Mouse (Mus musculus) liver, embryonic 11.5 days (tissue): ENCODE results near the gene Olfr658. TPM values are rescaled to one million over a fixed set of nuclear protein-coding genes. Genes with fewer than 3 reads are reported as not detected.

ENCODE experiments used
- ATAC-seq: fragments of 200-750 bp; cut with Nextera tagmentation; replicated peaks from 2 replicates; pipeline ENCODE4 v1.8.0; 2017; ENCODE audit warnings: moderate number of reproducible peaks, mild to moderate bottlenecking, moderate TSS enrichment, moderate library complexity; ENCODE audit not compliant: low FRiP score
- DNase-seq: peaks from one replicate; pipeline ENCODE4 v3.0.0-alpha.2; 2017; ENCODE audit warnings: low spot score
- H3K27ac ChIP-seq: fragments of 300-500 bp; sonication (generic); 2 replicates; pipeline ENCODE4 v1.5.1; 2014; ENCODE audit warnings: mild to moderate bottlenecking, low read depth, low read length, control low read depth
- H3K27me3 ChIP-seq: fragments of 300-500 bp; sonication (generic); replicated peaks from 2 replicates; pipeline ENCODE4 v1.6.1; 2014; ENCODE audit warnings: low read length, mixed read lengths; ENCODE audit not compliant: control insufficient read depth, insufficient read depth
- H3K36me3 ChIP-seq: fragments of 300-500 bp; sonication (generic); 2 replicates; pipeline ENCODE4 v1.6.1; 2014; ENCODE audit warnings: mild to moderate bottlenecking, low read length, moderate library complexity, mixed read lengths; ENCODE audit not compliant: control insufficient read depth, insufficient read depth
- H3K4me1 ChIP-seq: fragments of 300-500 bp; sonication (generic); replicated peaks from 2 replicates; pipeline ENCODE4 v1.6.1; 2014; ENCODE audit warnings: low read length, mixed read lengths; ENCODE audit not compliant: control insufficient read depth, insufficient read depth
- H3K4me2 ChIP-seq: fragments of 300-500 bp; sonication (generic); 2 replicates; pipeline ENCODE4 v1.6.1; 2014; ENCODE audit warnings: mild to moderate bottlenecking, control low read depth, moderate library complexity
- H3K4me3 ChIP-seq: fragments of 300-500 bp; sonication (generic); 2 replicates; pipeline ENCODE4 v1.5.1; 2014; ENCODE audit warnings: low read depth, low read length, control low read depth
- H3K9ac ChIP-seq: fragments of 300-500 bp; sonication (generic); 2 replicates; pipeline ENCODE4 v1.6.1; 2014; ENCODE audit warnings: low read depth, low read length, control low read depth
- H3K9me3 ChIP-seq: fragments of 300-500 bp; sonication (generic); 2 replicates; pipeline ENCODE4 v1.6.1; 2016; ENCODE audit warnings: low read length, inconsistent platforms, mixed read lengths; ENCODE audit not compliant: control insufficient read depth
- WGBS: fragments of 180-500 bp; shearing (Covaris S2); extraction: QIAGEN DNeasy Blood & Tissue Kit; methylation state at CpG from one replicate; pipeline ENCODE4 v1.1.7; 2014; 5-methylcytosine and 5-hydroxymethylcytosine counted together
- polyA plus RNA-seq: library from polyadenylated mRNA; unstranded; fragments of >200 nt; fragmentation: Nextera tagmentation; extraction: Ambion mirVana; gene quantifications from 2 replicates; pipeline ENCODE4 v1.2.1, GENCODE M21; 2014

Gene Olfr658
- not detected in 2 replicates for polyA plus RNA-seq

- ATAC-seq (peak; percentile 74), DNase-seq (peak; percentile 38)
- Histone ChIP-seq H3K27ac (no peak within 1 kb of the TSS), H3K4me2 (peak within 1 kb of the TSS; percentile 54), H3K4me1 (no peaks in the 10 kb centered on the region), H3K36me3 (no peaks in the 10 kb centered on the region), H3K9me3 (no peaks in the 10 kb centered on the region), H3K9ac (no peak within 1 kb of the TSS), H3K4me3 (no peak within 1 kb of the TSS), H3K27me3 (no peaks in the 10 kb centered on the region)
- WGBS = 20% methylated on average over 21 of the region's 22 CpGs
These were observed at the start of gene Olfr658 for GRCm38 (mm10) chr7:104646841-104647482. TSS of gene Olfr658 (minus strand) at chr7:104647305.

- ATAC-seq = no peak
- Histone ChIP-seq H3K9me3 (no peaks in the 10 kb centered on the region), H3K4me3 (no peak within 1 kb of the TSS), H3K4me2 (no peak within 1 kb of the TSS), H3K27ac (no peak within 1 kb of the TSS), H3K36me3 (no peaks in the 10 kb centered on the region), H3K27me3 (no peaks in the 10 kb centered on the region), H3K9ac (no peak within 1 kb of the TSS), H3K4me1 (no peaks in the 10 kb centered on the region)
- DNase-seq = no peak
- 81% methylated on average over 2 of the region's 2 CpGs for WGBS
These were observed 39.1 kb upstream of the Olfr658 start, which contains the start of gene Olfr661 for GRCm38 (mm10) chr7:104686201-104686600. TSS of gene Olfr661 (plus strand) at chr7:104686501.

GRCm38 (mm10) chr7:104666453-104666852, 19.3 kb upstream of the Olfr658 start, which contains the start of gene Olfr659:
TSS of gene Olfr659 (plus strand) at chr7:104666753.
- Histone ChIP-seq H3K4me1 (no peaks in the 10 kb centered on the region), H3K4me3 (no peak within 1 kb of the TSS), H3K9ac (no peak within 1 kb of the TSS), H3K9me3 (no peaks in the 10 kb centered on the region), H3K27me3 (no peaks in the 10 kb centered on the region), H3K4me2 (no peak within 1 kb of the TSS), H3K36me3 (no peaks in the 10 kb centered on the region), H3K27ac (no peak within 1 kb of the TSS)
- DNase-seq (no peak), ATAC-seq (no peak)
- 80% methylated on average over 3 of the region's 3 CpGs for WGBS

- no peak for DNase-seq
These were observed 22.6 kb downstream of the Olfr658 start, which contains the start of gene Olfr657 for GRCm38 (mm10) chr7:104624494-104624893. TSS of gene Olfr657 (plus strand) at chr7:104624794.

GRCm38 (mm10) chr7:104613655-104614054, 33.5 kb downstream of the Olfr658 start, which contains the start of gene Olfr656:
TSS of gene Olfr656 (plus strand) at chr7:104613955.
- Histone ChIP-seq H3K9ac (no peak within 1 kb of the TSS), H3K9me3 (no peaks in the 10 kb centered on the region), H3K27me3 (no peaks in the 10 kb centered on the region), H3K4me3 (no peak within 1 kb of the TSS), H3K4me2 (no peak within 1 kb of the TSS), H3K27ac (no peak within 1 kb of the TSS), H3K4me1 (no peaks in the 10 kb centered on the region), H3K36me3 (no peaks in the 10 kb centered on the region)
- ATAC-seq (no peak), DNase-seq (no peak)
- 70% methylated on average over 4 of the region's 4 CpGs for WGBS

More at GRCm38 (mm10) chr7:104624494-104624893, 22.6 kb downstream of the Olfr658 start, which contains the start of gene Olfr657:
- Histone ChIP-seq H3K9ac (no peak within 1 kb of the TSS), H3K27me3 (no peaks in the 10 kb centered on the region), H3K36me3 (no peaks in the 10 kb centered on the region), H3K9me3 (no peaks in the 10 kb centered on the region), H3K4me1 (no peaks in the 10 kb centered on the region), H3K4me2 (no peak within 1 kb of the TSS), H3K4me3 (no peak within 1 kb of the TSS), H3K27ac (no peak within 1 kb of the TSS)
- no peak for ATAC-seq

GRCm38 (mm10) chr7:104604727-104605126, 42.4 kb downstream of the Olfr658 start:
- ATAC-seq = no peak
- Histone ChIP-seq H3K9ac (no peak overlapping the region), H3K9me3 (no peaks in the 10 kb centered on the region), H3K27ac (no peak overlapping the region), H3K27me3 (no peaks in the 10 kb centered on the region), H3K4me2 (no peak overlapping the region), H3K36me3 (no peaks in the 10 kb centered on the region), H3K4me3 (no peak overlapping the region), H3K4me1 (no peaks in the 10 kb centered on the region)
- no peak for DNase-seq

GRCm38 (mm10) chr7:104603173-104603572, 43.9 kb downstream of the Olfr658 start:
- 3% methylated on average over 3 of the region's 3 CpGs for WGBS
- no peak overlapping the region for H3K9ac ChIP-seq
- H3K4me3 ChIP-seq = no peak overlapping the region
- H3K27me3 ChIP-seq = no peaks in the 10 kb centered on the region
- no peak for DNase-seq
- no peaks in the 10 kb centered on the region for H3K36me3 ChIP-seq
- H3K4me2 ChIP-seq = no peak overlapping the region
- ATAC-seq = peak; percentile 56
- H3K9me3 ChIP-seq = no peaks in the 10 kb centered on the region
- H3K27ac ChIP-seq = no peak overlapping the region
- no peaks in the 10 kb centered on the region for H3K4me1 ChIP-seq

GRCm38 (mm10) chr7:104601679-104602078, 45.4 kb downstream of the Olfr658 start, which contains the start of gene Olfr655:
TSS of gene Olfr655 (minus strand) at chr7:104601779.
- Histone ChIP-seq H3K4me1 (no peaks in the 10 kb centered on the region), H3K9ac (no peak within 1 kb of the TSS), H3K36me3 (no peaks in the 10 kb centered on the region), H3K27me3 (no peaks in the 10 kb centered on the region), H3K9me3 (no peaks in the 10 kb centered on the region), H3K4me2 (no peak within 1 kb of the TSS), H3K4me3 (no peak within 1 kb of the TSS), H3K27ac (no peak within 1 kb of the TSS)
- 78% methylated on average over 2 of the region's 2 CpGs for WGBS
- ATAC-seq = no peak
- no peak for DNase-seq
